Mouse (Mus musculus) c-Kit-negative CD71-positive TER-119-positive erythroid progenitor cells, embryonic 14.5 days (primary cell): ENCODE measurements around the gene Gar1.

Source experiments
- DNase-seq: peaks from one replicate; pipeline ENCODE4 v3.0.0-alpha.2; 2013; ENCODE audit warnings: low read depth, low spot score

The Gar1 gene

GRCm38 (mm10) chr3:129831035-129831568 is at the start of gene Gar1:
Gene Gar1, minus strand, starts transcription at chr3:129831396.
- DNase-seq = peak; percentile 90

GRCm38 (mm10) chr3:129879913-129880312 is 48.7 kb upstream of the Gar1 start:
- no peak for DNase-seq

GRCm38 (mm10) chr3:129879131-129879757 is 48.0 kb upstream of the Gar1 start:
- no peak for DNase-seq

- peak; percentile 63 for DNase-seq
These were observed 47.3 kb upstream of the Gar1 start, which contains the start of gene Pla2g12a for GRCm38 (mm10) chr3:129878405-129879021. Gene Pla2g12a, plus strand, starts transcription at chr3:129878606.

GRCm38 (mm10) chr3:129877327-129877726 is 46.1 kb upstream of the Gar1 start:
- DNase-seq = no peak

GRCm38 (mm10) chr3:129863698-129864097 is 32.5 kb upstream of the Gar1 start:
- no peak for DNase-seq

- no peak for DNase-seq
These were observed 31.4 kb upstream of the Gar1 start for GRCm38 (mm10) chr3:129862592-129862991.

- DNase-seq = no peak
These were observed 15.7 kb upstream of the Gar1 start for GRCm38 (mm10) chr3:129846846-129847245.

GRCm38 (mm10) chr3:129845868-129846267 is 14.7 kb upstream of the Gar1 start:
- DNase-seq = no peak

- DNase-seq = no peak
These were observed 6.8 kb upstream of the Gar1 start for GRCm38 (mm10) chr3:129838017-129838416.

- DNase-seq = no peak
These were observed 5.8 kb upstream of the Gar1 start for GRCm38 (mm10) chr3:129836965-129837364.

GRCm38 (mm10) chr3:129836051-129836697 is 5.0 kb upstream of the Gar1 start:
- no peak for DNase-seq

- DNase-seq = no peak
These were observed 4.3 kb upstream of the Gar1 start, which contains the start of gene Cfi for GRCm38 (mm10) chr3:129835388-129835934. Gene Cfi, plus strand, starts transcription at chr3:129835884.

- no peak for DNase-seq
These were observed 570 bp downstream of the Gar1 start for GRCm38 (mm10) chr3:129830626-129831025.

GRCm38 (mm10) chr3:129827691-129828090 is 3.5 kb downstream of the Gar1 start:
- DNase-seq = no peak

- DNase-seq = no peak
These were observed 4.5 kb downstream of the Gar1 start for GRCm38 (mm10) chr3:129826691-129827090.

GRCm38 (mm10) chr3:129824891-129825290 is 6.3 kb downstream of the Gar1 start:
- DNase-seq = no peak

- no peak for DNase-seq
These were observed 7.0 kb downstream of the Gar1 start for GRCm38 (mm10) chr3:129824146-129824545.

- peak; percentile 17 for DNase-seq
These were observed 7.9 kb downstream of the Gar1 start for GRCm38 (mm10) chr3:129823293-129823692.

- no peak for DNase-seq
These were observed 8.9 kb downstream of the Gar1 start, which contains the start of gene Rrh for GRCm38 (mm10) chr3:129822206-129822775. Gene Rrh, minus strand, starts transcription at chr3:129822587.

GRCm38 (mm10) chr3:129821736-129822135 is 9.5 kb downstream of the Gar1 start:
- no peak for DNase-seq

- DNase-seq = no peak
These were observed 10.3 kb downstream of the Gar1 start for GRCm38 (mm10) chr3:129820847-129821246.
